Mouse (Mus musculus) cerebellum, adult 11 months (tissue): ENCODE results near the gene Homer2.

Experiments used
- DNase-seq: peaks from one replicate; pipeline ENCODE4 v3.0.0; 2022

Homer2 gene

DNA sequence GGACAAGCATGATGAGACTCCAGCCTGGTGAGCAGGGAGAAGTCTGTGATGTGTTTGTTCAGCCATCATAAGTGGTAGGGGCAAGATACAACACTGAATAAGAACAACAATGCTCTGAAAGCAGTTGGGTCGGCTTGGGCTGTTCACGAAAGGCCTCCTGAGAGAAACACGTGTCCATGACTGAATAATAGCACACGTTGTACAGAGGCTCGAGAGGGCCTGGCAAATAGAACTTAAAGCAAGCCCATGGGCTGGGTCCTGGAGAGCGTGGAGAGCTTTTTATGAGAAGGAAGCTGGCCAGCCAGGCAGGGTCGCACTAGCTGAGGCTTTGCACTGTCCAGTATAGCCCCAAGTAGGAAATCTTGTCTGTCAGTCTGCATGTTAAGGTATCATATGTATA, 128.9 kb downstream of the Homer2 start:
- no peak for DNase-seq

GRCm38 (mm10) chr7:81577872-81578271, 129.5 kb downstream of the Homer2 start:
- no peak for DNase-seq

GRCm38 (mm10) chr7:81575606-81576005, 131.7 kb downstream of the Homer2 start:
- DNase-seq, result no peak

DNA sequence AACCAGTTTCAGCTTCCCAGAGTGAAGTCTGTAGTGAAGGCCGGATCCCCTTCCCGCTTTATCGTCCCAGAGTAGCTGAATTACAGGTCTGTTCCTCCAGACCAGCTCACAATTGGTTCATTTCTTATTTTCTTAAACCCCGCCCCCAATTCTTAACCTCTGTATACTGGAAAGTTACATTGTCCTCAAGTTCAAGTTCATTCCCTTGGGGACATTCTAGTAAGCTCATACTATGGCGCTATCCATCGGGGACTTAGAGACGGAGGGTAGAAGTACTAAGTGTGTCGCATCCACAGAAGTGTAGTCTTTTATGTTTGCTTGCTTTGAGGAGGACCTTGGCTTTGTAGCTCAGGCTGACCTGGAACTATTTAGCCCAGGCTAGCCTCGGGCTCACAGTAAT, 133.5 kb downstream of the Homer2 start:
- DNase-seq, result no peak

GRCm38 (mm10) chr7:81573397-81573796, 133.9 kb downstream of the Homer2 start:
- DNase-seq, result no peak

DNA sequence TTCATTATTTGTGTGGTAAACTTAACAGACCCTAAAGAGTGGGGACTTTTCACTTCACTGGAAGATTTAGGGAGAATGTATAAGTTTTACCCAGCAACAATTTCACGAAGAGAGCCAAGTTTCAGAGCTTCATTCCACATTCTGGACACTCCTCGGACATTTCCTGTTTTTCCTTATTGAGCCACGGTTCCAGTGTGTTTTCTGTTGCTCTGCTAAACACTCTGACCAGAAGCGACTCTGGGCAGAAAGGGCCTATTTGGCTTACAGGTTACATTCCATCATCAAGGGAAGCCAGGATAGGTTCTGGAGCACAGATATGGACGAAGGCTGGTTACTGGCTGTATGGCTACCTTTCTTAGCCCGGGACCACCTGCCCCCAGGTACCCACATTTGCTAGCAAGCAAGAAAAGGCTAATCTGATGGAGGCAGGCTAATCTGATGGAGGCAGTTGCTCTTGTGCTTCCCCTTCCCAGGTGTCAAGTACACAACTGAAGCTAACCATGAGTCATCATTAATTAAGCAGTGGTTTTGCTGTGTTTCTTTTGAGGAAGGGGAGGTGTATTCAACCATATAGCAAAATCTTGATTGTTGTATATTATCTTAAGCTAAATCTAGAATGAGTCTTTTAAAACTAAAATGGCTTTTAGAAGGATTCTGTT, 134.6 kb downstream of the Homer2 start:
- no peak for DNase-seq

DNA sequence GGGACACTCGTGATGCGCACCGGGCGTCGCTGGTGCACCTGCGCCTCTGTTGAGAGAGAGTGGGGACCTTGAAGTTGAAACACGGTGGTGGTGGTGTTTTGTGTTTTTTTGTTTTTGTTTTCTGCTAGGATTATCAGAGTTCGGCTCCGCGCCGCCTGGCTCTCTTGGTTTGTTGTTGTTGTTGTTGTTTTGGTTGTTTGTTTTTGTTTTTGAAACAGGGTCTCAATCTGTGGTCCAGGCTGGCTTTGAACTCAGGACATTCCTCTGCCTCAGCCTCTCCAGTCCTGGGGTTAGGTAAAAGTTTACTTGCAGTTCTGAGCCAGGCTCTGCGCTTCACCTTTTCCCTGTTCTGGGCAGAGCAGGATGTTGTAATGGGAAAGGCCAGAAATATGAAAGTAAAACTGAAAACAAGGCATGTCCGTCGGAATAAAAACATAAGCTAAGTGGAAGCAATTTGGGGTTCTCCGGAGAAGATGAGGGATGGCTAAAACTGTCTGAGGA, 135.3 kb downstream of the Homer2 start:
- no peak for DNase-seq

GRCm38 (mm10) chr7:81571108-81571940, 136.0 kb downstream of the Homer2 start, which contains the start of gene Whamm:
TSS of gene Whamm (plus strand) at chr7:81571266.
- peak; percentile 85 for DNase-seq

DNA sequence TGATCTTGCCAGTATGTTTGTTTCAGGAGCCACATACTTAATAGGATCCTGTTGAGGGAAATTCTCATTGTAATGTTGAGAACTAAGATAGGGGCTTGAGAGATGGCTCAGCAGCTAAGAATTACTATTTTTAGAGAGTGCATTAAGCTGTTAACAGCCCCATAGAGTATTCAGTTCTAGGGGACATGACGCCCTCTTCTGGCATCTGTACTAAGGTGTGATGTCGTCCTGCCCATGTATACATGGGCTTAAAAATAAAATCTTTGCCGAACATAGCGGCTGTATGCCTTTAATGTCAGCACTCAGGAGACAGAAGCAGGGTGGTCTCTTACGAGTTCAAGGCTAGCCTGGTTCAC, 136.6 kb downstream of the Homer2 start:
- DNase-seq, result no peak

- DNase-seq, result no peak
Observed at GRCm38 (mm10) chr7:81570271-81570670, 137.1 kb downstream of the Homer2 start.

- no peak for DNase-seq
Observed at GRCm38 (mm10) chr7:81569851-81570250, 137.5 kb downstream of the Homer2 start.

GRCm38 (mm10) chr7:81567396-81567795, 139.9 kb downstream of the Homer2 start:
- DNase-seq, result no peak

DNA sequence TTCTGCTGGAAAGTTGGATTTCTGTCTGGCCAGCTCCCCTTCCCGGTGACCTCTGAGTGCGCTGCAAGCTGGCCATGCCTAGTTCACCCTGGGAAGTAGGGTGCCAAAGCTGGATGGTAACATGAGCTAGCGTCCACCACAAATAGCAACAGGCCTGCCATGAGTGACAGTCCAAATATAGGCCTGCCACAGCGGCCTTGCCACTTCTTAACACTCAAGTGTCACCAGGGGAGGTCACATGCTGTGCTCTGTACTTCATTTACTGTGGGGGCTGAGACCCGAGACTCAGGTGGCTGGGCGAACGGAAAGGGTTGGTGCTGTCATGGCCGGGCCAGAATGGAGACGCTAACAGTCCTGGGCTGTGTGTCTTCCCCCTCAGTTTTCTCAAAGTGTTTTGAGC, 140.4 kb downstream of the Homer2 start, which contains the start of gene Fsd2:
TSS of gene Fsd2 (minus strand) at position 53 of the 400 bp plus-strand sequence.
- no peak for DNase-seq

DNA sequence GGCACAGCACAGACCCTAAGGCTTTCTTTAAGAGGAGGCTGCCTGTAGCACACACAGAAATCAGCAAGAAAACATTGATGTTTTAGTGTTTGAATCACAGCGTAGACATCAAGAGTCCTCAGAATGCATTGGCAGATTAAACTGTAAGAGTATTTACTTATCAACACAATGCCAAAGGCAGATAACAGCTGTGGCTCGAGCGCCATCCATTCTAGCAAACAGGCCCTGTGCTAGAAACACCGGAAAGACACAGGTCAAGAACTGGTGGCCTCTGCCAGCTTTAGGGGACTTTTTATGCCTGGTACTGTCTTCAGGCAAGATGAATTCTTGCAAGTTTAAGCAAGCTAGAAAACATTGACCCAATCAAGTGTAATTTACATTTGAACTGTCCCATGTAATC, 141.0 kb downstream of the Homer2 start:
- DNase-seq, result no peak

DNA sequence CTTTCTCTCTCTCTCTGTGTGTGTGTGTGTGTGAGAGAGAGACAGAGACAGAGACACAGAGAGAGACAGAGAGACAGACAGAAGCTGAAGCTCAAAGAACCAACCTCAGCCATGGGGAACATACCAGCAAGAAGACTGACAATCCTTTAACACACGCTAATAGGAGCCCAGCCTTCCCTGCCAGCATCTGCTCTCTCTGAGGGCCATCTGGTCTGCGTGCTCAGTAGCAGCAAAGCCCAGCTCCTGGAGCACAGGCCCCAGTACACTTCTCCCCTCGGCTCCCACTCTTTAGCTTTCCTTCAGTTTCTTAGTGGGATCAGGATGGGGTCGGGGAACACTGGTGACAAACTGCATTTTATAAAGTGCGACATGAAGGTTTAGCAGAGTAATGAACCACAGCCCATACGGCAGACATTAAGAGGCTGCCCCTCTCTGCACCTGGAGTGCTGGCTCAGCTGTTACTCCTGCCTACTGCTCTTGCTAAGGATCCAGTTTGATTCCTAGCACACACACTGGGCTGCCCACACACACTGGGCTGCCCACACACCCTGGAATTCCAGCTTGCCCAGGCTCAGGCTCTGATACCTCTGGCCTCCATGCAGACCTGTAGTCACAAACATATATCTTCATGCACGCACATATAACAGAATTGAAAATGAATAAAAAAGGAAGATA, 141.8 kb downstream of the Homer2 start:
- DNase-seq, result no peak

DNA sequence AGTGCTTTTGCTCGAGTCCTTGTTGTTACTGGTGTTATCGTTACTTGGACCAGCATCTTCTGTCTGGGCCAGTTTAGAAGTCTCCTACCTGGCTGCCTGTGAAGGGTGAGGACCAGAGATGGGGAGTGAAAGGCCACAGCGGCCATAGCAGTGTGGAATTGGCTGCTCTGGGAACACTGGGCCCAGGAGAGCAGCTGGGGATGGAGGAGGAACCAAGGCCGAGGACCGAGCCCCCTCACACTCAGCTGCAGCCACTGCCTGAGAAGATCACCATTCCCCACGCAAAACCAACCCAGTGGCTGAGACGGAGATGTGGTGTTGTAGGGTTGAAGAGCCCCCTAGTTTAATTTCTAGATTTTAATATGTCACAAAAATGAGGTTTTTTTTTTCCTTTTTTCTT, 142.6 kb downstream of the Homer2 start:
- no peak for DNase-seq

- no peak for DNase-seq
Observed at GRCm38 (mm10) chr7:81563506-81564015, 143.8 kb downstream of the Homer2 start.

DNA sequence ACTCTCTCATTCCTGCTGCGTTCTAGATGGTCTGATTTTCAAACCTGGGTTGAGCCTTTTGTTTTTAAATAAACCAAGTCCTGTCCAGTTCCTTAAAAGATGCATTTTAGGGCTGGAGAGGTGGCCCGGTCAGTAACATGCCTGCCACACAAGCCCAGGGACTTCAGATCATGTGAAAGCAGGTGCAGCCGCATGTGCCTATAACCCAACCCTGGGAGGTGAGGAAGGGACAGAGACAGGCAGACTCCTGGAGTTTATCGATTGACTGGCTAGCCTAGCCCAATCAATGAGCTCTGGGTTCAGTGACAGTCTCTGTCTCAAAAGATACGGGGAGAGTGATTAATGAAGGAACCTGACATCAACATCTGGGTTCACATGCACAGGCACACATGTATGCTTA, 146.1 kb downstream of the Homer2 start:
- no peak for DNase-seq

GRCm38 (mm10) chr7:81560101-81561049, 147.0 kb downstream of the Homer2 start:
- no peak for DNase-seq

DNA sequence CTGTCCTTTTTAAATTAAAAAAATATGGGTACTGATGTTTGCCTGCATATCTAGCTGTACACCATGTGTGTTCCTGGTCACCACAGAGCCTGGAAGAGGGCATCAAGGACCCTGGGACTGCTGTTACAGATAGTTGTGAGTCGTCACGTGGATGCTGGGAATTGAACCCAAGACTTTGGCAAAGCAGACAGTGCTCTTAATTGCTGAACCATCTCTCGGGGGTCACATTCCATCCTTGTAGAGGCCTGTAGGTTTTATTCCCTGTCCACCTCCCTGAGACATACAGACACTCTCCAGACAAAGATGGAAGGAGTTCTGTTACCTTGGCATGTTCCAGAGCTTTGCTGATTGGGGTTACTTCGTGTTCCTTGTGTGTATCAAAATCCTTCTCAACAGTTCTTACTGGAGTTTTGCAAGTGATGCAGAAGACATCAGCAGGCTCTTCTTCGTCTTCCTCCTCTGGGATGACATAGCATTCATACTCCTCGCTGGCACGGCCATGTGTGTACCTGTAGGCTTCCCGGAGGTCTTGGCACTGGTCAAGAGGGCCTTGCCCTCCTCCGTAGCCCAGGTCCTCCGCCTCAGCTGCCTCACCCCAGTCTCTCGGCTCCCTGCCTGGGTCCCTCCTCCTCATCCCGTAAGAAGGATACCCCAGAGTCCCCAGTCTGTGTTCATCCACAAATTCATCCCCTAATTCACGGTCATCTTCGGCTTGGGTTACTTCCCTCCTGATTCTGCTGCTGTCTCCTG, 147.9 kb downstream of the Homer2 start:
- DNase-seq, result no peak

GRCm38 (mm10) chr7:81557985-81558360, 149.4 kb downstream of the Homer2 start:
- no peak for DNase-seq
